Mouse (Mus musculus) ES-Bruce4 (cell line): ENCODE measurements around the gene Spon2. TPM values are rescaled to one million over a fixed set of nuclear protein-coding genes. Genes with fewer than 3 reads are reported as not detected.

ENCODE experiments used
- H3K27ac ChIP-seq: 2 replicates; pipeline ENCODE4 v1.5.1; 2012; ENCODE audit warnings: low read length, inconsistent platforms; ENCODE audit not compliant: insufficient read depth
- H3K27me3 ChIP-seq: 2 replicates; pipeline ENCODE4 v1.6.1; 2012; ENCODE audit warnings: mild to moderate bottlenecking, low read length, inconsistent platforms; ENCODE audit not compliant: control insufficient read depth, poor library complexity, insufficient read depth, severe bottlenecking
- H3K36me3 ChIP-seq: 2 replicates; pipeline ENCODE4 v1.6.1; 2012; ENCODE audit warnings: inconsistent platforms, mild to moderate bottlenecking, low read length, moderate library complexity; ENCODE audit not compliant: control insufficient read depth, poor library complexity, insufficient read depth, severe bottlenecking
- H3K4me1 ChIP-seq: one replicate; pipeline ENCODE4 v1.8.1; 2011; ENCODE audit warnings: low read length; ENCODE audit not compliant: control insufficient read depth, insufficient read depth
- H3K4me3 ChIP-seq: 2 replicates; pipeline ENCODE4 v1.5.1; 2011; ENCODE audit warnings: low read depth, mild to moderate bottlenecking, low read length
- H3K9ac ChIP-seq: 2 replicates; pipeline ENCODE4 v1.6.1; 2012; ENCODE audit warnings: low read depth, mild to moderate bottlenecking, inconsistent platforms; ENCODE audit not compliant: poor library complexity, severe bottlenecking
- H3K9me3 ChIP-seq: replicated peaks from 2 replicates; pipeline ENCODE4 v1.6.1; 2012; ENCODE audit warnings: mild to moderate bottlenecking, low read length, inconsistent platforms; ENCODE audit not compliant: control insufficient read depth, poor library complexity, insufficient read depth, severe bottlenecking
- CTCF ChIP-seq: IDR thresholded peaks from one replicate; pipeline ENCODE4 v1.8.1; 2011; ENCODE audit warnings: low read depth, low read length
- EP300 ChIP-seq: IDR thresholded peaks from 2 replicates; pipeline ENCODE4 v1.6.1; 2011; ENCODE audit warnings: low read depth, low read length; ENCODE audit not compliant: insufficient read depth
- POLR2A ChIP-seq: IDR thresholded peaks from one replicate; pipeline ENCODE4 v1.8.1; 2011; ENCODE audit warnings: low read length; ENCODE audit not compliant: insufficient read depth
- polyA plus RNA-seq: library from polyadenylated mRNA; stranded (reverse); fragments of >200 nt; gene quantifications from 2 replicates; pipeline ENCODE4 v1.2.4, GENCODE M21; 2011; ENCODE audit warnings: low read depth; ENCODE audit not compliant: missing spikeins, insufficient read depth, insufficient read length

The Spon2 gene
- polyA plus RNA-seq, 1 experiment, result 0.87 TPM

DNA sequence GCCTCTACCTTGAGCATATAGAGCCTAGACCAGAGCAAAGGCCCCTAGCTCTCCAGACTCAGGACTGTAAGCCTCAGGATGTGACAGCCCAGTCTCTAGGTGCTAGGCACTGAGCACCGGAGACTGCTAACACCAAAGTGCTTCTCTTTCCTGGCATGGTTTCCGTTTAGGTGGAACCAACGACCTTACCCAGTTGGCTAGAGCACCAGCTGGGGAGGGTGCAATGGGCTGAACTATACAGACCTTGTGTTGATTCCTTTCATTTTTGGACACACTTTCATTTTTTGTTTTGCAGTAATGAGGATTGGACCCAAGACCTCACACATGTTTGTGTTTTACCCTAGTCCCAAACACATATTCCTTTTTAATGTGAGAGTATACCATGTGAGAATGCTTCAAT is 7.7 kb downstream of the Spon2 start:
- no peak overlapping the region for H3K4me3 ChIP-seq
- H3K27ac ChIP-seq, result no peak overlapping the region
- H3K9me3 ChIP-seq, result no peaks in the 10 kb centered on the region
- H3K27me3 ChIP-seq, result no peaks in the 10 kb centered on the region
- H3K9ac ChIP-seq, result no peak overlapping the region
- no peaks in the 10 kb centered on the region for H3K36me3 ChIP-seq
- no peaks in the 10 kb centered on the region for H3K4me1 ChIP-seq
- TF ChIP-seq EP300 (no peak), CTCF (no peak), POLR2A (no peak)

- no peaks in the 10 kb centered on the region for H3K27me3 ChIP-seq
- no peaks in the 10 kb centered on the region for H3K4me1 ChIP-seq
- no peak overlapping the region for H3K9ac ChIP-seq
- no peak overlapping the region for H3K27ac ChIP-seq
- H3K4me3 ChIP-seq, result no peak overlapping the region
- H3K36me3 ChIP-seq, result no peaks in the 10 kb centered on the region
- no peaks in the 10 kb centered on the region for H3K9me3 ChIP-seq
- TF ChIP-seq POLR2A, result no peak
- no peak for TF ChIP-seq EP300
- TF ChIP-seq CTCF, result no peak
Measured at GRCm38 (mm10) chr5:33208533-33209245, 9.6 kb downstream of the Spon2 start.

- Histone ChIP-seq H3K36me3 (no peaks in the 10 kb centered on the region), H3K27ac (no peak overlapping the region), H3K27me3 (no peaks in the 10 kb centered on the region), H3K4me1 (no peaks in the 10 kb centered on the region), H3K9me3 (no peaks in the 10 kb centered on the region), H3K9ac (no peak overlapping the region), H3K4me3 (no peak overlapping the region)
- TF ChIP-seq EP300 (no peak), POLR2A (no peak), CTCF (no peak)
Measured at GRCm38 (mm10) chr5:33207136-33207535, 11.1 kb downstream of the Spon2 start.

DNA sequence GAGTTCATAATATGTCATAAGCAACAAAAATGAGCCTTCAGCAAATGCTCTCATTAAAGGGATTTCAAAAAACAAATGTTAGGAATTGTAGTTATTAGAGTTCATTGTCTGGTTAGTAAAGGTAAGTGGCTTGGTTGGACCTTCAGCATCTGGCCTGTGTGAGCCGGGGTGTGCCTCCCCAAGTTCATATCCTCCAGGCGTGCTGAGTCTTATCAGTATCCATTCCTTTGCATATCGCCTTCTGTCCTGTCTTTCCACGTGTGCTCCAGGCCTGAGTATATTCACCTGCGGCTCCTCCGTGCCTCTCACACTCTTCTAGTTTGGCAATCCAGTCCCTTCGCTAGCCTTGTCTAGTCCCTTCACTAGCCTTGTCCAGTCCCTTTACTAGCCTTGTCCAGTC is 11.9 kb downstream of the Spon2 start:
- H3K36me3 ChIP-seq, result no peaks in the 10 kb centered on the region

DNA sequence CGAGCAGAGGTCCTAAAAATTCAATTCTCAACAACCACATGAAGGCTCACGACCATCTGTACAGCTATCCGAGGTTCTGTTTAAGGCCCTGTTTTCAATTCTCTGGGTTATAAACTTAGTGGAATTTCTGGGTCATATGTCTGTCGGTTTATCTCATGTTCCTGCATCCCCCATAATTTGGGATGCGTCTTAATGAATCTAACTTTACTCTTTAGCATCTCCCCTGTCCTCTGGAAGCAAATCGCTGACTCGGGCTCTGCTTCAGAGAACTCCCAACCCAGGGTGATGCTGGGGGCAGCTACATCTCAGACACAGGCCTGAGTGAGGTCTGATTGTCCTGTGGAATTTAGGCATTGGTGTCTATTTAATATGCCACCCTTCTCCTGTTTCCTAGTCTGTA is 14.0 kb downstream of the Spon2 start:
- Histone ChIP-seq H3K9me3 (no peaks in the 10 kb centered on the region), H3K4me1 (no peaks in the 10 kb centered on the region), H3K27ac (no peak overlapping the region), H3K36me3 (no peaks in the 10 kb centered on the region), H3K27me3 (no peaks in the 10 kb centered on the region), H3K4me3 (no peak overlapping the region), H3K9ac (no peak overlapping the region)
- TF ChIP-seq EP300 (no peak), CTCF (no peak), POLR2A (no peak)

More for the DNA sequence above, 11.9 kb downstream of the Spon2 start:
- H3K27me3 ChIP-seq, result no peaks in the 10 kb centered on the region
- H3K4me3 ChIP-seq, result no peak overlapping the region
- no peak overlapping the region for H3K9ac ChIP-seq
- no peaks in the 10 kb centered on the region for H3K9me3 ChIP-seq
- no peaks in the 10 kb centered on the region for H3K4me1 ChIP-seq
- H3K27ac ChIP-seq, result no peak overlapping the region
- TF ChIP-seq POLR2A (no peak), EP300 (no peak), CTCF (no peak)

DNA sequence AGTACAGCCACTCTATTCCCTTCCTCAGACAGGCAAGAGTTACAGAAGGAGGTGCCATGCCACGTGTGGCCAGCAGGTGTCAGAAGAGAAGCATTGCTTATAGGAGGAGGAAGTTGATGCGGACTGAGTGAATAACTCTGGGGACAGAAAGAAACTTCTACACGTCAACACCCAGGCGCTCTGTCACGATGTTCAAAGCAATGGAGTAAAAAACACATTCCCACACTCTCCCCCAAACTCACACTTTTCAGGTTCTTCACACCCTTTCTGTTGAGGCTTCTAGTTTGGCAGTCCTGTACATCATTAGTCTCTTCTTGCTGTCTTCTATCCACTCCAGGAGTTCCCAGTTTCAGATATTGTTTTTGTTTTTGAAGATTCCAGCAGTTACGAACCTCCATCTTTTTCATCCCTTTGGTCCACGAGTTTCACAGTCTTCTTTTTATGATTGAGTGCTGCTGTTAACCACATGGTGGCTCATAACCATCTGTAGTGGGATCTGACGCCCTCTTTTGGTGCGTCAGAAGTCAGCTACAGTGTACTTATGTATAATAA is 14.5 kb downstream of the Spon2 start:
- no peak overlapping the region for H3K27ac ChIP-seq
- H3K36me3 ChIP-seq, result no peaks in the 10 kb centered on the region
- no peak for TF ChIP-seq POLR2A
- no peak for TF ChIP-seq EP300
- peak; percentile 90 for TF ChIP-seq CTCF
- H3K4me1 ChIP-seq, result no peaks in the 10 kb centered on the region
- H3K9ac ChIP-seq, result no peak overlapping the region
- H3K27me3 ChIP-seq, result no peaks in the 10 kb centered on the region
- H3K9me3 ChIP-seq, result no peaks in the 10 kb centered on the region
- no peak overlapping the region for H3K4me3 ChIP-seq
